Mouse (Mus musculus): Measurements from ENCODE around the gene Zfp316.

The Zfp316 gene

GRCm38 (mm10) chr5:143287774-143288328 lies 18.0 kb upstream of the Zfp316 start:
- in situ Hi-C loops (cut with MboI, MseI) = loop anchor here in 1 of 2 experiments (10.0 kb wide), 1 partner anchor 343 kb away; no protein-coding TSS in a partner anchor

- in situ Hi-C loops (cut with MboI, MseI) = loop anchor here in 1 of 2 experiments (10.0 kb wide), 1 partner anchor 340 kb away; no protein-coding TSS in a partner anchor
These were observed 14.9 kb upstream of the Zfp316 start for GRCm38 (mm10) chr5:143284762-143285161.

GRCm38 (mm10) chr5:143279247-143279646 lies 9.4 kb upstream of the Zfp316 start:
- in situ Hi-C loops (cut with MboI, MseI) = no loop called here

- in situ Hi-C loops (cut with MboI, MseI) = no loop called here
These were observed 5.9 kb upstream of the Zfp316 start for GRCm38 (mm10) chr5:143275761-143276160.

GRCm38 (mm10) chr5:143272540-143273330 lies 2.9 kb upstream of the Zfp316 start:
- in situ Hi-C loops (cut with MboI, MseI) = no loop called here

GRCm38 (mm10) chr5:143272108-143272507 lies 2.3 kb upstream of the Zfp316 start:
- in situ Hi-C loops (cut with MboI, MseI) = no loop called here

GRCm38 (mm10) chr5:143271642-143272041 lies 1.8 kb upstream of the Zfp316 start:
- in situ Hi-C loops (cut with MboI, MseI) = no loop called here

GRCm38 (mm10) chr5:143270151-143270519 lies 313 bp upstream of the Zfp316 start:
- in situ Hi-C loops (cut with MboI, MseI) = no loop called here

GRCm38 (mm10) chr5:143268985-143269362 lies 848 bp downstream of the Zfp316 start:
- in situ Hi-C loops (cut with MboI, MseI) = no loop called here

GRCm38 (mm10) chr5:143266794-143267193 lies 3.0 kb downstream of the Zfp316 start:
- in situ Hi-C loops (cut with MboI, MseI) = no loop called here

- in situ Hi-C loops (cut with MboI, MseI) = no loop called here
These were observed 4.4 kb downstream of the Zfp316 start for GRCm38 (mm10) chr5:143265409-143265808.

GRCm38 (mm10) chr5:143264689-143265088 lies 5.1 kb downstream of the Zfp316 start:
- in situ Hi-C loops (cut with MboI, MseI) = no loop called here

GRCm38 (mm10) chr5:143261636-143262035 lies 8.2 kb downstream of the Zfp316 start:
- in situ Hi-C loops (cut with MboI, MseI) = no loop called here

- in situ Hi-C loops (cut with MboI, MseI) = no loop called here
These were observed 14.0 kb downstream of the Zfp316 start for GRCm38 (mm10) chr5:143255802-143256201.

- in situ Hi-C loops (cut with MboI, MseI) = no loop called here
These were observed 14.7 kb downstream of the Zfp316 start for GRCm38 (mm10) chr5:143255131-143255519.

GRCm38 (mm10) chr5:143254487-143255130 lies 15.2 kb downstream of the Zfp316 start:
- in situ Hi-C loops (cut with MboI, MseI) = no loop called here

- in situ Hi-C loops (cut with MboI, MseI) = no loop called here
These were observed 15.8 kb downstream of the Zfp316 start for GRCm38 (mm10) chr5:143253881-143254486.

GRCm38 (mm10) chr5:143253186-143253880 lies 16.5 kb downstream of the Zfp316 start:
- in situ Hi-C loops (cut with MboI, MseI) = no loop called here

- in situ Hi-C loops (cut with MboI, MseI) = no loop called here
These were observed 17.0 kb downstream of the Zfp316 start for GRCm38 (mm10) chr5:143252791-143253185.

GRCm38 (mm10) chr5:143252039-143252438 lies 17.8 kb downstream of the Zfp316 start:
- in situ Hi-C loops (cut with MboI, MseI) = no loop called here

GRCm38 (mm10) chr5:143244926-143245325 lies 24.9 kb downstream of the Zfp316 start:
- in situ Hi-C loops (cut with MboI, MseI) = no loop called here

- in situ Hi-C loops (cut with MboI, MseI) = no loop called here
These were observed 33.8 kb downstream of the Zfp316 start for GRCm38 (mm10) chr5:143236036-143236435.
